Mouse (Mus musculus): ENCODE measurements around the gene Creb3.
"Not testable (repeated sequence)": the region's sequence is repeated elsewhere in the genome, so short reads cannot be mapped to it uniquely, and the experiment has no call there.

The Creb3 gene

GRCm38 (mm10) chr4:43561997-43562768 lies at the start of gene Creb3, which contains the start of gene Tln1:
TSS of gene Creb3 (plus strand) at chr4:43562332.
TSS of gene Tln1 (minus strand) at chr4:43562691.
- in situ Hi-C loops (cut with MboI, MseI), result loop anchor here (10.0 kb wide), 2 partner anchors 537 to 1543 kb away; partner anchors contain the start of genes Pigo and Tomm5

- in situ Hi-C loops (cut with MboI, MseI), result no loop called here
Measured at GRCm38 (mm10) chr4:43512653-43513052, 49.5 kb upstream of the Creb3 start.

GRCm38 (mm10) chr4:43513300-43513699 lies 48.8 kb upstream of the Creb3 start:
- in situ Hi-C loops (cut with MboI, MseI), result no loop called here

- in situ Hi-C loops (cut with MboI, MseI), result no loop called here
Measured at GRCm38 (mm10) chr4:43513791-43514190, 48.3 kb upstream of the Creb3 start.

- in situ Hi-C loops (cut with MboI, MseI), result no loop called here
Measured at GRCm38 (mm10) chr4:43515764-43516708, 46.1 kb upstream of the Creb3 start.

- in situ Hi-C loops (cut with MboI, MseI), result no loop called here
Measured at GRCm38 (mm10) chr4:43519551-43519950, 42.6 kb upstream of the Creb3 start.

GRCm38 (mm10) chr4:43519956-43520355 lies 42.2 kb upstream of the Creb3 start:
- in situ Hi-C loops (cut with MboI, MseI), result no loop called here

- in situ Hi-C loops (cut with MboI, MseI), result no loop called here
Measured at GRCm38 (mm10) chr4:43527880-43528279, 34.3 kb upstream of the Creb3 start.

GRCm38 (mm10) chr4:43528487-43528886 lies 33.6 kb upstream of the Creb3 start:
- in situ Hi-C loops (cut with MboI, MseI), result no loop called here

GRCm38 (mm10) chr4:43530081-43530501 lies 32.0 kb upstream of the Creb3 start:
- in situ Hi-C loops (cut with MboI, MseI), result no loop called here

- in situ Hi-C loops (cut with MboI, MseI), result no loop called here
Measured at GRCm38 (mm10) chr4:43530581-43530980, 31.6 kb upstream of the Creb3 start.

GRCm38 (mm10) chr4:43533270-43533669 lies 28.9 kb upstream of the Creb3 start:
- in situ Hi-C loops (cut with MboI, MseI), result no loop called here

- in situ Hi-C loops (cut with MboI, MseI), result no loop called here
Measured at GRCm38 (mm10) chr4:43535628-43536027, 26.5 kb upstream of the Creb3 start.

GRCm38 (mm10) chr4:43536031-43536430 lies 26.1 kb upstream of the Creb3 start:
- in situ Hi-C loops (cut with MboI, MseI), result no loop called here

GRCm38 (mm10) chr4:43542044-43542443 lies 20.1 kb upstream of the Creb3 start:
- in situ Hi-C loops (cut with MboI, MseI), result no loop called here

- in situ Hi-C loops (cut with MboI, MseI), result no loop called here
Measured at GRCm38 (mm10) chr4:43546375-43547047, 15.6 kb upstream of the Creb3 start.

GRCm38 (mm10) chr4:43547160-43547559 lies 15.0 kb upstream of the Creb3 start:
- in situ Hi-C loops (cut with MboI, MseI), result no loop called here

- in situ Hi-C loops (cut with MboI, MseI), result no loop called here
Measured at GRCm38 (mm10) chr4:43549055-43549454, 13.1 kb upstream of the Creb3 start.

- in situ Hi-C loops (cut with MboI, MseI), result not testable (repeated sequence)
Measured at GRCm38 (mm10) chr4:43551854-43552253, 10.3 kb upstream of the Creb3 start.

- in situ Hi-C loops (cut with MboI, MseI), result no loop called here
Measured at GRCm38 (mm10) chr4:43552437-43552836, 9.7 kb upstream of the Creb3 start.

GRCm38 (mm10) chr4:43553891-43554290 lies 8.2 kb upstream of the Creb3 start:
- in situ Hi-C loops (cut with MboI, MseI), result no loop called here

- in situ Hi-C loops (cut with MboI, MseI), result no loop called here
Measured at GRCm38 (mm10) chr4:43555926-43556325, 6.2 kb upstream of the Creb3 start.

All from T-helper 2 cell (primary cell).